Mouse (Mus musculus) retina, embryonic 14.5 days (tissue): ENCODE measurements at regions not wholly inside any gene's neighbourhood (a gene's known extent, or its start where the extent isn't known, plus 50 kb on each side); places are given as distances from the start of the nearest gene placed in this dataset.

Experiments used
- DNase-seq: peaks from one replicate; pipeline ENCODE4 v3.0.0-alpha.2; 2015; ENCODE audit warnings: low spot score

- no peak for DNase-seq
Measured at GRCm38 (mm10) chr2:75142675-75143074, 317.1 kb downstream of the Mtx2 start.

GRCm38 (mm10) chr2:75144861-75145260 lies 319.3 kb downstream of the Mtx2 start:
- no peak for DNase-seq

GRCm38 (mm10) chr2:75146256-75146655 lies 320.7 kb downstream of the Mtx2 start:
- DNase-seq, result no peak

GRCm38 (mm10) chr2:75147399-75147798 lies 321.8 kb downstream of the Mtx2 start:
- no peak for DNase-seq

- DNase-seq, result no peak
Measured at GRCm38 (mm10) chr2:75147967-75148366, 322.4 kb downstream of the Mtx2 start.

- DNase-seq, result no peak
Measured at GRCm38 (mm10) chr2:75149036-75149435, 323.4 kb downstream of the Mtx2 start.

- no peak for DNase-seq
Measured at GRCm38 (mm10) chr2:75149562-75149961, 324.0 kb downstream of the Mtx2 start.

- peak; percentile 80 for DNase-seq
Measured at GRCm38 (mm10) chr2:75150986-75151385, 325.4 kb downstream of the Mtx2 start.

- DNase-seq, result no peak
Measured at GRCm38 (mm10) chr2:75151519-75151918, 325.9 kb downstream of the Mtx2 start.

GRCm38 (mm10) chr2:75152477-75152990 lies 326.9 kb downstream of the Mtx2 start:
- DNase-seq, result peak; percentile 72

- DNase-seq, result no peak
Measured at GRCm38 (mm10) chr2:75154448-75154847, 328.8 kb downstream of the Mtx2 start.

- DNase-seq, result no peak
Measured at GRCm38 (mm10) chr2:75158581-75158980, 333.0 kb downstream of the Mtx2 start.

GRCm38 (mm10) chr2:75161075-75161474 lies 335.5 kb downstream of the Mtx2 start:
- no peak for DNase-seq

GRCm38 (mm10) chr2:75164987-75165386 lies 339.4 kb downstream of the Mtx2 start:
- no peak for DNase-seq

- DNase-seq, result no peak
Measured at GRCm38 (mm10) chr2:75176267-75176666, 350.7 kb downstream of the Mtx2 start.

- peak; percentile 16 for DNase-seq
Measured at GRCm38 (mm10) chr2:75183293-75183692, 357.7 kb downstream of the Mtx2 start.

- no peak for DNase-seq
Measured at GRCm38 (mm10) chr2:75202587-75203220, 377.1 kb downstream of the Mtx2 start.

GRCm38 (mm10) chr2:75208821-75209758 lies 383.5 kb downstream of the Mtx2 start:
- no peak for DNase-seq

GRCm38 (mm10) chr2:75209790-75210583 lies 384.4 kb downstream of the Mtx2 start:
- DNase-seq, result no peak

GRCm38 (mm10) chr2:75216931-75217330 lies 391.3 kb downstream of the Mtx2 start:
- DNase-seq, result no peak

GRCm38 (mm10) chr2:75220775-75221359 lies 395.3 kb downstream of the Mtx2 start:
- DNase-seq, result no peak

- DNase-seq, result no peak
Measured at GRCm38 (mm10) chr2:75224443-75224842, 398.8 kb downstream of the Mtx2 start.
